Mouse (Mus musculus): ENCODE measurements at regions not wholly inside any gene's neighbourhood (a gene's known extent, or its start where the extent isn't known, plus 50 kb on each side); places are given as distances from the start of the nearest gene placed in this dataset.

GRCm38 (mm10) chr13:72747187-72747586 is 118.6 kb downstream of the Irx2 start:
- TF ChIP-seq CTCF (IDR thresholded peaks at IDR 0.05; ENCODE audit: low read depth, low read length) = no peak
- TF ChIP-seq GATA1 (IDR thresholded peaks at IDR 0.05; ENCODE audit: borderline replicate concordance, low read length) = no peak
- no peak for TF ChIP-seq TAL1 (conservative IDR thresholded peaks at IDR 0.05; ENCODE audit: low read depth, low read length)
- no peak for TF ChIP-seq POLR2AphosphoS5 (IDR thresholded peaks at IDR 0.05; ENCODE audit: insufficient replicate concordance, low read depth, low read length)
- TF ChIP-seq GATA2 (IDR thresholded peaks at IDR 0.05; ENCODE audit: borderline replicate concordance, low read depth, low read length) = no peak

Data from G1E (cell line).